Mouse (Mus musculus): ENCODE results near the gene Pdzk1.

- TF ChIP-seq CTCF (IDR thresholded peaks at IDR 0.05) (no peak), POLR2A (IDR thresholded peaks at IDR 0.05; ENCODE audit: insufficient read depth, low read depth, low read length) (no peak)
Measured at GRCm38 (mm10) chr3:96834587-96835348, 5.7 kb downstream of the Pdzk1 start.
